Mouse (Mus musculus) liver, embryonic 14.5 days (tissue): Measurements from ENCODE around the gene Ngrn.

Experiments used
- CTCF ChIP-seq: IDR thresholded peaks from 2 replicates; pipeline ENCODE4 v1.5.1; 2016; ENCODE audit warnings: antibody characterized with exemption, low read depth, control low read depth
- EP300 ChIP-seq: IDR thresholded peaks from 2 replicates; pipeline ENCODE4 v1.6.1; 2016; ENCODE audit warnings: antibody characterized with exemption, low read depth

DNA sequence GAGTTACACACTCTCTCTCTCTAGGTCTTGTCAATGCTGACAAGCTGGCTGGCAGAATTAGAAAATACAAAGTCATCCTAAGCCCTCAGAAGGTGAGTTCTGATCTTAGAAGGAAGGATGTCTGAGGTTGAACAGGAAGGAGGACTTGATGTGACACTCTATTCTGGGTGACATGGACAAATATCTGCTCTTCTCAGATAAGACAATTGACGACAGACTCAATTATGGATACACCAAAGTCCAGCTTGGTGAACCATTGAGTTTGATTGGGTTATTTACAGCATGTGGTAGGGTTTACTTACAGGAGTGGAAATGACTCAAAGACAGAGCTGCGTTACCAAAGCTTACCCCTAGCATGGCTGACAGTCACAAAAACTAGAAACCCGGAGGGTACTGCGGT, 15.4 kb downstream of the Ngrn start:
- TF ChIP-seq EP300 (no peak), CTCF (no peak)
